ENCODE assay signal across 8 mouse cellular contexts in the genomic region with DNA sequence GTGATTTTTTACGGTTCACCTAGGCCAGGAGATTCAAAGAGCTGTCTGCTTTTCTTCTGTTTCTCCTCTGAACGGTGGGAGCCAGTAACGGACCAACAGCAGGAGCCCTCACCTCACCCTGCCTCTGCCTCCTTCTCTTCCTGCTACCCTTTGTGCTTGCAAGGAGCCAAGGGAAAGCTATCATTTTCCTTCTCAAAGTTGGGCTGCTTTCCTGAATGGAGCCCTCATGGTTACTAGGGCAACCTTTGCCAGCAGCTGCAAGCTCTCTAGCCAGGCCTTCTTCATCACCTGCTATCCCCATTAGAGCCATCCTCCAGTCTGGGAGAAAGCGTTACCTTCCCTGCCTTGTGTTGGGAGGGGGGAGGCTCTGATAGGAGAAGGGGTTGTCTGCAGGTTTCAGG. TPM values are rescaled to one million over a fixed set of nuclear protein-coding genes. Genes with fewer than 3 reads are reported as not detected.
DNase-seq lines count a peak whose midpoint lies in the region; ATAC-seq and TF ChIP-seq lines count a peak whose summit lies in the region.

No protein-coding gene starts in this region.

- TF ChIP-seq CTCF in lung, adult 2 months (IDR thresholded peaks at IDR 0.05; ENCODE audit: insufficient read depth, low read length), result no peak
- TF ChIP-seq CTCF in embryonic fibroblast, embryonic 13.5 days (IDR thresholded peaks at IDR 0.05; ENCODE audit: borderline replicate concordance, insufficient read depth, low read length), result no peak
- no peak for TF ChIP-seq CTCF in intestine, postnatal 0 days (IDR thresholded peaks at IDR 0.05; ENCODE audit: low read depth)

- no peaks in the 10 kb centered on the region for H3K27me3 ChIP-seq in intestine, postnatal 0 days (replicated peaks; ENCODE audit: control insufficient read depth, insufficient read depth, low read length)
- no peaks in the 10 kb centered on the region for H3K27me3 ChIP-seq in myocyte (ENCODE audit: control insufficient read depth, insufficient read depth, insufficient read length)

- no peaks in the 10 kb centered on the region for H3K9me3 ChIP-seq in intestine, postnatal 0 days (ENCODE audit: control insufficient read depth)

- H3K9ac ChIP-seq in intestine, postnatal 0 days (ENCODE audit: low read depth, low read length), result no peak overlapping the region

- H3K27ac ChIP-seq in embryonic fibroblast, embryonic 13.5 days (ENCODE audit: insufficient read depth, low read length), result 0 out of 2 replicates have a peak overlapping the region, but pooled peaks have one; percentile 70
- H3K27ac ChIP-seq in intestine, postnatal 0 days (ENCODE audit: low read depth, low read length), result peak overlapping the region; percentile 41; the same call in 1 of the 2 replicates

- H3K36me3 ChIP-seq in intestine, postnatal 0 days (ENCODE audit: control insufficient read depth, insufficient read depth), result peaks cover 8% of the 10 kb centered on the region
- H3K36me3 ChIP-seq in myocyte (ENCODE audit: control insufficient read depth, insufficient read depth), result peaks cover 16% of the 10 kb centered on the region

- 37% methylated on average over 4 of the region's 4 CpGs for WGBS in lung, adult 2 months
- 57% methylated on average over 4 of the region's 4 CpGs for WGBS in intestine, postnatal 0 days

- no peak for DNase-seq in lung, adult 2 months
- no peak for DNase-seq in lung, postnatal 10 days
- no peak for DNase-seq in natural killer cell, adult 2 months (ENCODE audit: low spot score in 2 of 2)
- DNase-seq in frontal cortex, adult 2 months (ENCODE audit: extremely low spot score in 1 of 2, low spot score in 1 of 2), result no peak
- no peak for DNase-seq in c-Kit-positive CD71-positive TER-119-positive erythroid progenitor cells, embryonic 14.5 days (ENCODE audit: low spot score)

- ATAC-seq in intestine, postnatal 0 days, result no peak

- no peak overlapping the region for H3K4me3 ChIP-seq in lung, adult 2 months (replicated peaks; ENCODE audit: extremely low read depth, low read depth, low read length)
- no peak overlapping the region for H3K4me3 ChIP-seq in embryonic fibroblast, embryonic 13.5 days (ENCODE audit: insufficient read depth, low read length)
- no peak overlapping the region for H3K4me3 ChIP-seq in intestine, postnatal 0 days (ENCODE audit: low read depth, low read length)
- H3K4me3 ChIP-seq in myocyte, result no peak overlapping the region

- peaks cover 20% of the 10 kb centered on the region for H3K4me1 ChIP-seq in lung, adult 2 months (ENCODE audit: control insufficient read depth, insufficient read depth, low read length)
- peaks cover 8% of the 10 kb centered on the region; the same call in 1 of the 2 replicates for H3K4me1 ChIP-seq in embryonic fibroblast, embryonic 13.5 days (ENCODE audit: control insufficient read depth, insufficient read depth, low read length)
- H3K4me1 ChIP-seq in intestine, postnatal 0 days (replicated peaks; ENCODE audit: control insufficient read depth, insufficient read depth, low read length), result no peaks in the 10 kb centered on the region; the same call in none of the 2 replicates

- peaks cover 32% of the 10 kb centered on the region for H3K79me2 ChIP-seq in myocyte (ENCODE audit: control insufficient read depth, insufficient read depth)

- no peak overlapping the region for H3K4me2 ChIP-seq in intestine, postnatal 0 days (replicated peaks; ENCODE audit: low read depth)
- H3K4me2 ChIP-seq in myocyte (ENCODE audit: low read depth), result no peak overlapping the region

- no peak overlapping the region for H3ac ChIP-seq in myocyte (ENCODE audit: control insufficient read depth, insufficient read length)

- peak; percentile 17; the same call in 1 of the 2 replicates for TF ChIP-seq POLR2A in lung, adult 2 months (IDR thresholded peaks at IDR 0.05; ENCODE audit: borderline replicate concordance, extremely low read depth, low read depth, low read length)
- no peak for TF ChIP-seq POLR2A in embryonic fibroblast, embryonic 13.5 days (IDR thresholded peaks at IDR 0.05; ENCODE audit: low read depth, low read length)
- TF ChIP-seq POLR2A in myocyte (IDR thresholded peaks at IDR 0.05; ENCODE audit: insufficient read length, low read depth), result no peak

TF ChIP-seq in myocyte, 11 proteins besides CTCF, POLR2A, EP300 and RAD21:
- TF ChIP-seq USF1 (IDR thresholded peaks at IDR 0.05; ENCODE audit: low read depth) (no peak), MYOD1 (IDR thresholded peaks at IDR 0.05; ENCODE audit: control insufficient read depth in 1 of 3, insufficient read length in 2 of 3, low read depth in 2 of 3) (peak in 2 of 3 experiments; percentile 23 to 37)

RNA-seq across cellular contexts. Expression of a gene that starts 6.3 kb away (rescaled TPM):
- polyA plus RNA-seq in lung, adult 2 months (2012; rRNA removed), result 81.2 and 85.4 TPM in 2 replicates
- polyA plus RNA-seq in embryonic fibroblast, embryonic 13.5 days (2011; ENCODE audit: insufficient read length, low read depth, missing spikeins), result 23.2 and 41.3 TPM in 2 replicates
- polyA plus RNA-seq in intestine, postnatal 0 days (2015; fragmentation: Nextera tagmentation; extraction: Ambion mirVana), result 27.9 and 34.6 TPM in 2 replicates
- polyA plus RNA-seq in myocyte (2012; fragmentation: generic; extraction: Trizol), result 21.6 TPM
- 50.5 and 60.8 TPM in 2 replicates for polyA plus RNA-seq in frontal cortex, adult 2 months (2012; rRNA removed)
